Mouse (Mus musculus): ENCODE results near the gene Iqcb1. TPM values are rescaled to one million over a fixed set of nuclear protein-coding genes. Genes with fewer than 3 reads are reported as not detected.

Gene Iqcb1
- polyA plus RNA-seq, 1 experiment from 2014 or later = 56.8 TPM

- H3K36me3 ChIP-seq = peaks cover 8% of the 10 kb centered on the region; the same call in 1 of the 2 replicates
- H3K4me3 ChIP-seq = no peak overlapping the region
- 35% methylated on average over 5 of the region's 5 CpGs for WGBS
- no peak overlapping the region; the same call in 1 of the 2 replicates for H3K27ac ChIP-seq (replicated peaks)
- no peaks in the 10 kb centered on the region for H3K27me3 ChIP-seq
- H3K9me3 ChIP-seq = no peaks in the 10 kb centered on the region
- H3K4me2 ChIP-seq = no peak overlapping the region
- no peak for ATAC-seq (ENCODE audit: low FRiP score, low read depth)
- peaks cover 11% of the 10 kb centered on the region; the same call in 1 of the 2 replicates for H3K4me1 ChIP-seq (replicated peaks)
- H3K9ac ChIP-seq = no peak overlapping the region
Measured at GRCm38 (mm10) chr16:36882737-36883343, 54.7 kb downstream of the Iqcb1 start.

GRCm38 (mm10) chr16:36884881-36885280 lies 56.7 kb downstream of the Iqcb1 start:
- Histone ChIP-seq H3K4me1 (replicated peaks) (peaks cover 4% of the 10 kb centered on the region; the same call in 1 of the 2 replicates), H3K27ac (replicated peaks) (no peak overlapping the region), H3K27me3 (no peaks in the 10 kb centered on the region), H3K9ac (no peak overlapping the region), H3K4me2 (no peak overlapping the region), H3K4me3 (no peak overlapping the region), H3K36me3 (peaks cover 15% of the 10 kb centered on the region; the same call in 1 of the 2 replicates), H3K9me3 (no peaks in the 10 kb centered on the region)
- no peak for ATAC-seq (ENCODE audit: low FRiP score, low read depth)
- 88% methylated on average over 4 of the region's 4 CpGs for WGBS

DNA sequence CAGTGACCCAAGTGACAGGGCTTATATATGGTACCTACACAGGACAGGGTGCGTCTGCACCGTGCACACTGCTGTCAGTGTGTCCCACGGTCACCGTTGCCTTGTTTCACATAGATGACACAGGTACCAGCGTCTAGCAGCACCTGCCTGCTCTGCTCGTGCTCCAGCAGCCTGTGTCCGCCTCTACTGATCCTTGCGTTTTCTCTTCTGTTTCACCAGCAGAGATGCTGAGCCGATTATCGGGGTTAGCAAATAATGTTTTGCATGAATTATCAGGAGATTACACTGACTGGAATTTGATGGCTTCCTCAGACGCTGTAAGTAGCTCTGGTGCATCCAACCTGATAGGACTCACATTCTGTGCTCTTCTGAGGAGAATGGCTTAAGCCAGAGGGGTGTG lies 57.7 kb downstream of the Iqcb1 start:
- Histone ChIP-seq H3K36me3 (peaks cover 15% of the 10 kb centered on the region; the same call in 1 of the 2 replicates), H3K9ac (no peak overlapping the region), H3K4me3 (no peak overlapping the region), H3K9me3 (no peaks in the 10 kb centered on the region), H3K4me2 (no peak overlapping the region), H3K27me3 (no peaks in the 10 kb centered on the region), H3K4me1 (replicated peaks) (0 out of 2 replicates have a peak, but pooled peaks cover 4% of the 10 kb centered on the region), H3K27ac (replicated peaks) (no peak overlapping the region)
- 93% methylated on average over 11 of the region's 11 CpGs for WGBS
- no peak for ATAC-seq (ENCODE audit: low FRiP score, low read depth)

GRCm38 (mm10) chr16:36887546-36887945 lies 59.4 kb downstream of the Iqcb1 start:
- WGBS = 85% methylated on average over 5 of the region's 5 CpGs
- Histone ChIP-seq H3K36me3 (peaks cover 29% of the 10 kb centered on the region), H3K4me1 (replicated peaks) (0 out of 2 replicates have a peak, but pooled peaks cover 4% of the 10 kb centered on the region), H3K4me3 (no peak overlapping the region), H3K9me3 (no peaks in the 10 kb centered on the region), H3K4me2 (no peak overlapping the region), H3K27ac (replicated peaks) (no peak overlapping the region), H3K27me3 (no peaks in the 10 kb centered on the region), H3K9ac (no peak overlapping the region)
- no peak for ATAC-seq (ENCODE audit: low FRiP score, low read depth)

- Histone ChIP-seq H3K27ac (replicated peaks) (no peak overlapping the region), H3K4me3 (no peak overlapping the region), H3K9ac (no peak overlapping the region), H3K4me2 (no peak overlapping the region), H3K4me1 (replicated peaks) (no peaks in the 10 kb centered on the region), H3K27me3 (no peaks in the 10 kb centered on the region), H3K36me3 (peaks cover 54% of the 10 kb centered on the region), H3K9me3 (no peaks in the 10 kb centered on the region)
- 95% methylated on average over 3 of the region's 3 CpGs for WGBS
- ATAC-seq (ENCODE audit: low FRiP score, low read depth) = no peak
Measured at GRCm38 (mm10) chr16:36890559-36890958, 62.4 kb downstream of the Iqcb1 start.

- Histone ChIP-seq H3K9me3 (no peaks in the 10 kb centered on the region), H3K27me3 (no peaks in the 10 kb centered on the region), H3K9ac (no peak overlapping the region), H3K36me3 (peaks cover 62% of the 10 kb centered on the region), H3K4me3 (no peak overlapping the region), H3K4me1 (replicated peaks) (no peaks in the 10 kb centered on the region), H3K27ac (replicated peaks) (no peak overlapping the region), H3K4me2 (no peak overlapping the region)
- no peak for ATAC-seq (ENCODE audit: low FRiP score, low read depth)
- 95% methylated on average over 4 of the region's 4 CpGs for WGBS
Measured at GRCm38 (mm10) chr16:36891415-36891814, 63.2 kb downstream of the Iqcb1 start.

DNA sequence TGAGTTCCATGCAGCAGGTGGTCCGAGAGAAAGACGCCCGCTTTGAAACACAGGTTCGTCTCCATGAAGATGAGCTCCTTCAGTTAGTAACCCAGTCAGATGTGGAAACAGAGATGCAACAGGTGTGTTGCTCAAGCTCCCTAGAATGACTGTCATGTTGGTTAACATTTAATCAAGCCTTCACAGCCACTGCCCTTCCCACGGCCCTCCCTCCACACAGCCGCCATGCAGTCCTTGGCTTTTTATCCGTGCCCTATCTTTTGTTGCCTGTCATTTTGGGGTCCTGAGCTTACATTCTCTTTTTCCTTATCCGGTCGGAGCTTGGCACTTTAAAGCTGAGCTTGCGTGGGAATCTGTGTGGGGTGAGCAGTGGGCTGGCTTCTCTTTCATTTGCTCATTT lies 65.1 kb downstream of the Iqcb1 start:
- no peak for ATAC-seq (ENCODE audit: low FRiP score, low read depth)
- 90% methylated on average over 10 of the region's 10 CpGs for WGBS

GRCm38 (mm10) chr16:36896712-36897111 lies 68.5 kb downstream of the Iqcb1 start:
- H3K4me3 ChIP-seq = no peak overlapping the region
- H3K4me2 ChIP-seq = no peak overlapping the region
- no peak for ATAC-seq (ENCODE audit: low FRiP score, low read depth)
- no peaks in the 10 kb centered on the region for H3K4me1 ChIP-seq (replicated peaks)
- no peak overlapping the region for H3K9ac ChIP-seq
- H3K27ac ChIP-seq (replicated peaks) = no peak overlapping the region
- no peaks in the 10 kb centered on the region for H3K27me3 ChIP-seq
- no peaks in the 10 kb centered on the region for H3K9me3 ChIP-seq
- H3K36me3 ChIP-seq = peaks cover 81% of the 10 kb centered on the region
- WGBS = 98% methylated on average over 6 of the region's 6 CpGs

More for the DNA sequence above, 65.1 kb downstream of the Iqcb1 start:
- Histone ChIP-seq H3K36me3 (peaks cover 64% of the 10 kb centered on the region), H3K4me1 (replicated peaks) (no peaks in the 10 kb centered on the region), H3K9me3 (no peaks in the 10 kb centered on the region), H3K4me2 (no peak overlapping the region), H3K27me3 (no peaks in the 10 kb centered on the region), H3K9ac (no peak overlapping the region), H3K4me3 (no peak overlapping the region), H3K27ac (replicated peaks) (no peak overlapping the region)

DNA sequence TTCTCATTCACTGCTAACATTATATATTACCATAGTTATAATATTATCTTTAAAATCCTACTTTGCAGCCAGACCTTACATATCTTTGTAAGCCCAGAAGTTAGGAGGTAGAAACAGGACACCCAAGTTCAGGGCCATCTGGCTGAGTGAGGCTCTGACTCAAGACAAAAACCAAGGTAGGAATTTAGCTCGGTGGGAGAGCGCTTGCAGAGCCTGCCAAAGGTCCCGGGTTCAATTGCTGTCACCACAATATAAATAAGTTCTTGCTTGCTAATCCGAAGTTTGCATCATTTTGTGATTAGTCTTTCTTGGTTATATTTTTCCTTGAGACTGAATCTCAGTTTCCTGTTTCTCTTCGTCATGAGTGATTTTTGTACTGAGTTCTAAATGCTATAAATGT lies 75.0 kb downstream of the Iqcb1 start:
- 93% methylated on average over 5 of the region's 5 CpGs for WGBS

GRCm38 (mm10) chr16:36911909-36912308 lies 83.7 kb downstream of the Iqcb1 start:
- no peak for ATAC-seq (ENCODE audit: low FRiP score, low read depth)
- no peak overlapping the region for H3K9ac ChIP-seq
- no peaks in the 10 kb centered on the region for H3K4me1 ChIP-seq (replicated peaks)
- no peak overlapping the region for H3K27ac ChIP-seq (replicated peaks)
- H3K4me3 ChIP-seq = no peak overlapping the region
- no peaks in the 10 kb centered on the region for H3K27me3 ChIP-seq
- H3K9me3 ChIP-seq = no peaks in the 10 kb centered on the region
- no peak overlapping the region for H3K4me2 ChIP-seq
- WGBS = 90% methylated on average over 10 of the region's 10 CpGs
- peaks cover 64% of the 10 kb centered on the region for H3K36me3 ChIP-seq

More for the DNA sequence above, 75.0 kb downstream of the Iqcb1 start:
- no peaks in the 10 kb centered on the region for H3K9me3 ChIP-seq
- no peak overlapping the region for H3K9ac ChIP-seq
- H3K4me3 ChIP-seq = no peak overlapping the region
- H3K4me2 ChIP-seq = no peak overlapping the region
- no peak for ATAC-seq (ENCODE audit: low FRiP score, low read depth)
- H3K36me3 ChIP-seq = peaks cover 67% of the 10 kb centered on the region
- H3K27me3 ChIP-seq = no peaks in the 10 kb centered on the region
- H3K27ac ChIP-seq (replicated peaks) = no peak overlapping the region
- H3K4me1 ChIP-seq (replicated peaks) = no peaks in the 10 kb centered on the region

DNA sequence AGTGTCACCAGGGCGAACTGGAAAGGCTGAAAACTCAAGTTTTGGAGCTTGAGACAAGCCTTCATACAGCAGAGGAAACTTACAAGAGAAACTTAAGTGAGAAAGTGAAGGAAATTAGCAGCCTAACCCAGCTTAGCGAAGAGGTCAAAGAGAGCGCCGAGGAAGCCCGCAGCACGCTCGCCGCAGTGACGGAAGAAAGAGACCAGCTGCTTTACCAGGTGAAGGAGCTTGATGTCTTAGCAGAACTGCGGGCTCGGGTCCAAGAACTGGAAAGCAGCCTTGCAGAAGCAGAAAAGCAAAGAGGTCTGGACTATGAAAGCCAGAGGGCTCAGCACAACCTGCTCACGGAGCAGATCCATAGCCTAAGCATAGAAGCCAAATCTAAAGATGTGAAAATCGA lies 84.1 kb downstream of the Iqcb1 start:
- Histone ChIP-seq H3K9me3 (no peaks in the 10 kb centered on the region), H3K36me3 (peaks cover 66% of the 10 kb centered on the region), H3K27ac (replicated peaks) (no peak overlapping the region), H3K9ac (no peak overlapping the region), H3K27me3 (no peaks in the 10 kb centered on the region), H3K4me2 (no peak overlapping the region), H3K4me1 (replicated peaks) (no peaks in the 10 kb centered on the region), H3K4me3 (no peak overlapping the region)
- ATAC-seq (ENCODE audit: low FRiP score, low read depth) = no peak
- 94% methylated on average over 13 of the region's 13 CpGs for WGBS

- Histone ChIP-seq H3K9ac (no peak overlapping the region), H3K9me3 (no peaks in the 10 kb centered on the region), H3K4me2 (no peak overlapping the region), H3K4me3 (no peak overlapping the region), H3K4me1 (replicated peaks) (no peaks in the 10 kb centered on the region), H3K27ac (replicated peaks) (no peak overlapping the region), H3K27me3 (no peaks in the 10 kb centered on the region), H3K36me3 (peaks cover 70% of the 10 kb centered on the region)
- ATAC-seq (ENCODE audit: low FRiP score, low read depth) = no peak
- 92% methylated on average over 5 of the region's 5 CpGs for WGBS
Measured at GRCm38 (mm10) chr16:36914195-36914594, 86.0 kb downstream of the Iqcb1 start.

- no peak overlapping the region for H3K4me2 ChIP-seq
- H3K4me1 ChIP-seq (replicated peaks) = no peaks in the 10 kb centered on the region
- no peaks in the 10 kb centered on the region for H3K9me3 ChIP-seq
- no peaks in the 10 kb centered on the region for H3K27me3 ChIP-seq
- no peak for ATAC-seq (ENCODE audit: low FRiP score, low read depth)
- peaks cover 57% of the 10 kb centered on the region for H3K36me3 ChIP-seq
- no peak overlapping the region for H3K4me3 ChIP-seq
- H3K9ac ChIP-seq = no peak overlapping the region
- H3K27ac ChIP-seq (replicated peaks) = no peak overlapping the region
- WGBS = 89% methylated on average over 10 of the region's 10 CpGs
Measured at GRCm38 (mm10) chr16:36918505-36918904, 90.3 kb downstream of the Iqcb1 start.
